Mouse (Mus musculus): ENCODE data around the gene Ribc2.
A peak's percentile ranks its signal among the peaks of the same experiment; 100 is the strongest.

Ribc2 gene

DNA sequence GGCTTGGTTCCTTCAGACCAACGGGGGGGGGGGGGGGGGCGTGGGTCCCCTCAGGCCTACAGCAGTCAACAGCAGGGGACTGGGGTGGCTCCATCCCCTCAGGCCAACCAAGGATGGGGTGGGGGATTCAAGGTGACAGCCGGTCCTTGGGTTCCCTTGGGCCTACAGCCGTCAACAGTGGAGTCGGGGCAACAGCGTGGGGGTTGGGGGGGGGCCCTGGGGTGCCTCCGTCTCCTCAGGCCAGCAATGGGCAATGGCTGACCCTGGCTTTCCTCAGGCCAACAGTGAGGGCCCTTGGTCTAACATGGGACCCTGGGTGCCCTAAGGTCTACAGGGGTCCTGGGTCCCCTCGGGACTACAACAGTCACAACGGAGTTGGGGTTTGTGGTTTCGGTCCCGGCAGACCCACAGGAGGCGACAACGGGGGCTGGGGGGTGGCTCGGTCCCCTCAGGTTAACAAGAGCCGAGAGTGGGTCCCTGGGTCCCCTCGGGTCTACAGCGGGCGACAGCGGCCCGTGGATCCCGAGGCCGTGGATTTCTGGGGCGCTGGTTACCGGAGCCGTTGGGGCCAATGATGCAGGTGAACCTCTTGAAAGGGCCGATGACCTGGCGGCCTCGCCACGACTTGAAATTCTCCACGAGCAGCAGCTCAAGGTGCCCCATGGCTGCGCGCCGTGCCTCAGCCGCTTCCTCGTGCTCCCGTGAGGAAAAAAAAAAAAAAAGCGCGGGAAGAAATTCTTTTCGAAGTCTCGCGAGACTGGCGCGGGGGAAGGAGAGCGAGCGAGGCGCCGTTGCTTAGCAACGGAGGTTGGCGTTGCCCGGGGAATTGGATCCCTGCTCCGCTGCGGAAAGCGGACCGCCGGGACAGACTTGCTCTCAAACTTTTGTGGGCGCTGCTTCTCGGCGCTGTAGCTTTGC is at the start of gene Ribc2, which contains the start of gene Smc1b:
TSS of gene Ribc2 (plus strand) at position 804 of the 918 bp plus-strand sequence.
TSS of gene Smc1b (minus strand) at position 690 of the 918 bp plus-strand sequence.
- peak; percentile 79 for DNase-seq

DNA sequence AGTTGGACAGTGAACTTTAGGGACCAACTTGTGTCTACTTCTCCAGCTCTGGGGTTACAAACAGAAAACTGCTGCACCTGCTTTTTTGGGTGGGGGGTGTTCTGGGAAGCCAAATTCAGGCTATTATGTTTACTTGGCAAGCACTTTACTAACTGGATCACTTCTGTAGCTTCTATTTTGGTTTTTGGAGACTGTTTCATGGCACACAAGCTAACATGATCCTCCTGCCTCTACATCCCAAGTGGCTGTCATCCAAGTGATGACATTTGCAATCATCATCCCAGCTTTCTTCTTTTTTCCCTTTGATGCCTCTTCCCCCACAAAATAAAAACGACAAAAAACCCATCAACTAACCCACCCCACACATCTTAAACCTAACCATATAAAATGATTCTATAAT is 46.2 kb upstream of the Ribc2 start:
- DNase-seq, result no peak

DNA sequence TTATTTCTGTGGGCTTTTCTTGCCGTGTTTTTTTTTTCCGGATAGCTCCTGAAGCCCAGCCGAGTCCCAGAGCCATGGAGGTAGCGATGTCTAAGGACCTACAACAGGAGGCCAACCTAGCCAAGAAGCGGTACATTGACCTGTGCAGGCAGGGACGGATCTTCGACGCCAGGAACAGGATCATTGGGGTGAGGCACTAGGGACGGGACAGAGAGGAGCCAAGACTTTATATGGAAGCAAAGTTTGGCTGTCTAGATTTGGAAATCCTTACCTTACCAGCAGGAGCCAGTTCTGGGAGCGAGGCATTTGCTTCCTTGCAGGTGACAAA is 279 bp downstream of the Ribc2 start:
- DNase-seq, result no peak

DNA sequence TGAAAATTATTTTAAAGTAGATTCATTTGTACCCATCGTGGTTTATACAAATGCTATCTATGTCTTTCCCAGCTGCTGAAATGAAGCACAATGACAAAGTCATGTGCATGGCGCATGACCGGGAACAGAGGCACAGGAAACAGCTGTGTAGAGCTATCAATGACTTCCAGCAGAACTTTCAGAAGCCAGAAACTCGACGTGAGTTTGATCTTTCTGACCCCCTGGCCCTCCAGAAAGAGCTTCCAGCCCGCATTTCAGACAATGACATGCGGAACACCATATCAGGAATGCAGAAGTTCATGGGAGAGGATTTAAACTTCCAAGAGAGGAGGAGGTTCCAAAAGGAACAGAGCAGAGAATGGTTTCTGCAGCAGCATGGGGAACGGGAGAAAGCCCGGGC is 3.3 kb downstream of the Ribc2 start:
- no peak for DNase-seq

DNA sequence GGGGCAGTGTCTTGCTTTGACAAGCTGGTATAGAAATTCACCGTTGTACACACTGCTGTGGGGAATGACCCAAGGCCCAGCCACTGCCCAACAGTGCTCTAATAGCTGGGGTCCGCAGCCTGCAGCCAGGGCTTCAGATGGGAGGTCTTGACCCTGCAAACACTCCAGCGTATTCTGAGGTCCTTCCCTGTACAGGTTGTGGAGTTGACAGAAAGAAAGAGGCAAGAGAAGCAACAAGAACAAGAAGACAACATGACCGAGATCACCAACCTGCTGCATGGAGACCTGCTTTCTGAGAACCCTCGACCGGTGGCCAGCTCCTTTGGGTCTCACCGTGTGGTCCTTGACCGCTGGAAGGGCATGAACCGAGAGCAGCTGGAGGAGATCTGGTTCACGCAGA is 9.4 kb downstream of the Ribc2 start:
- DNase-seq, result no peak

DNA sequence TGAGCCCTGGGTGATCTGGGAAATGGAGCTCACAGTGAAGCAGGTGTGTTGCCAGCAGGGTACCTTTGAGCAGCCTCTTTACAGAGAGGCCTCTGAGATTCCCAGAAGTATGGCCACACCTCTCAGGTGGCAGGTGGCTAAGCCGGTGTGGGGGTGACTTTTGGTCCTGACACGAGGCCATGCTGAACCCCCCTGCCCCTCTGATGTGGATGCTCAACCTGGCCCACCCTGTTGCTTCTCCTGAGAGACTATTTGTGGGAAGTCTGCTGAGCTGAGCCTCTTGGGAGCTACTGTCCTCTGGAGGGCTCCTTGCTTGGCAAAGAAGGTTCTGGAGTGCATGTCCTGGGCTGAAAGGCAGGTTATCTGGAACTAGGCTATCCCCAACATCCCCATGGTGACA is 10.6 kb downstream of the Ribc2 start:
- no peak for DNase-seq

DNA sequence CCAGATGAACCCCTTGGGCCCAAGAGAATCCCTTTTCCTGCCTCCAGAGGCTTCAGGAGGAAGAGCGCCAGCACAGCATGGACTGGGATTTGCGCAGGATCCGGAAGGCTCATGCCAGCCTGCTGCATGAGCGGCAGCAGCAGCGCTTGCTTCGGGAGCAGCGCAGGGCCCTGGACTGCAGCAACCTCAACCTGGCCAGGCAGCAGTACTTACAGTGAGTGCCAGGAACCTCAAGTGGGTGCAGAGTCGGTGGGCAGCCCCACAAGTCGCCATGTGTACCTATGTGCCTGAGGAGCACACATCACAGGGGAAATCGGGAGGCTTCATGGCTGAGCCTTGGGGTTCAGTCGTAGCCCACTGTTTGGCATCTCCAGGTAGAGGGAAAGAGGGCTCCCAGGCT is 11.3 kb downstream of the Ribc2 start:
- DNase-seq, result no peak

DNA sequence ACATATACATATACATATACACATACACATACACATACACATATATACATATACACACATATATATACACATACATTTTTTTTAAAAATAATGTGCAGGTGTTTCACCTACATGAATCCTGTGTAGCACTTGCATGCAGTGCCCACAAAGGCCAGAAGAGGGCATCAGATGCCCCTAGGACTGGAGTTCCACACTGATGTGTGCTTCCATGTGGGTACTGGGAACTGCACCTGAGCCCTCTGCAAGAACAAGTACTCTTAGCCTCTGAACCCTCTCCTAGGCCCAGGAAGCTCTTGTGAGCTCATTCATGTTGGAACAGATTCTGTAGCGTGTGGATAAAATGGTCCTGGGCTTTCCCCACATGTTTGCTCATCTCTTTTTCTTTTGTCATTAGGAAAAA is 11.9 kb downstream of the Ribc2 start:
- no peak for DNase-seq

DNA sequence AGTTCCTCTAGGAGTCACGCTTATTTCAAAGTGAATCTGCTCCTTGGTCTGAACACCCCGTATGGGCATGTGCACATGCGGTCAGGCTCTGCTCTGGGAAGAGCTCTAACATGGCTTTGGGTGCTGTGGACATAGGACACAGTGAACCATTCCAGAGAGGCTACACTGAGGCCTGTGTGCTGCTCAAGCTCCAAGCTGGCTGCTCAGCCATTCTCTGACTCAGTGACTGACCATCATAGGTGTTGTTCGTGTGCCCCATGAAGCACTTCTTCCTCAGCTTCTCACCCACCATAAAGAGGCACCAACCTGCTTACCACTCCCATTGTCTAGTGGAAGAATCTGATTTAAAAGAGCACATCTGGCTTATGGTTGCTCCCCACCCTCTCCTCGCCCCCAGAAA is 12.4 kb downstream of the Ribc2 start:
- DNase-seq, result no peak

DNA sequence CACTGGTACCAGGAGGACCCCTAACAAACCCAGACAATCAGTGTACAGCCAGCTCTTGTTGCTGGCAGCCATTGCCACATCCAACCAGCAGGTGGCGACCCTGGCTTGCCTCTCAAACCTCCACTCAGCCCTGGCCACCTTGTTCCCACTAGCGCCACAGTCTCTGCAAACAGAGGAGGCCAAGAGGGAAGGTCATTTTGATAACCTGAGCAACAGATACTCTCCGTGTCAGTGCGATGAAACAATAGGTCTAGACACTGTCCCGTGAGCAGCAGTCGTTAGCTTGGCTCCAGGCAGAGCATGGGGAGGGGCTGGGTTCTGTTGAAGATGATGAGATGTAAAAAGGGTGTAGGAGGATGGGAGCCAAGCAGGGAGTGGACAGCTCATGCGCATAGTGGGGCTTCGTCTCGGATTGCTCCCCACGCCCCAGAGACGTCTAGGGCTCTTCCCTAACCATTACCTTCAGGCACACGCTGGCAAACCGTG is 19.6 kb downstream of the Ribc2 start:
- DNase-seq, result peak; percentile 68

DNA sequence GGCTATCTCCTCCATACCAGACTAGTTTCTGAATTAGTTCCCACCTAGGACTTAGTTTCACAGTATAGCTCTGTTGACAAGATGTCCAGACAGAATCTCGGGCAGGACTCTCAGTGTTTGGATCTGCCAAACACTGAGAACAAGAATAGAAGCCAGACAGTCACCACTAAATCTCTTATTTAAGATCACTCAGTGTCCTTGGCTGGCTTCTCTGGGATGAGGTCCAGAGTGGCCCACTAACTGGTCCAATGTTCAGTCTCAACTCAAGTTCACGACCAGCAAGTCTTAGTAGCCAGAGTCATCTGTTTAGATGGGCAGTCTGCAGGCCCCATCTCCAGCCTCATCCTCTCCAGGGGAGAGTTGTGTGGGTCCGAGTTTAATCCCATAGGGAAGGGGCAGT is 20.7 kb downstream of the Ribc2 start:
- no peak for DNase-seq

DNA sequence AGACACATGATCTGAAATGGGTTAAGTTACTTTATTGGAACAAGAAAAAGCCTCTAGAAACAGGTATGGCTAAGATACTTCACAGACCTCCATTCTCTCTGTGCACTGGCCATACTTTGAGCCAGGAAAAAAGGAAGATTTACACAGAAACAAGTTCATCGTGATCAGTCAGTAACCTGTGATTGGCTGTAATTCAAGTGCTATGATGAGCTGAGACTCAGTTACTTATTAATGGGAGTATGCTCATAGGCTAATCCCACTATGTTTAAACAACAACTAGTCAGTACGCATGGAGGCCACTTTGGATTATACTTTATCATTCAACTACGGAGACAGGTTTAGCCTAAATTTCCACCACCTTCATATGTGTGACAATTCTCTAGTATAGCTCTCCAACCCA is 22.2 kb downstream of the Ribc2 start:
- DNase-seq, result no peak

DNA sequence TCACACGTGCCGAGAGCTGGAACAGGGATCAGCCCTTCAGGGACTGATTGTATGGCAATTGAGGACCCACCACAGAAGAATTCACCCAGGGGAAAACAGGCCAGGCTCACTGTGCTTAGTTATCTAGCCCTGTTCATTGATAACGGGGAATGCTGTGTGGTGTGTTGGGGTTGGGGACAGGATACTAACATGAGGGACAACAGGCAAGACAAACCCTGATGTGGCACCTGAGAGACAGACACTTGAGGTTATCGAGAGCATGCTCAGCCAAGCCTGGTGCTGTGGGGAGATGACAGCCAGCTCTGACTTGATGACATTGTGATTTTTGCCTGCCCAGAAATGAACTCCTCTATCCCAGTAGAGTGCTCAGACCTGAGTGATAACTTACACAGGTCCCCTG is 24.3 kb downstream of the Ribc2 start:
- DNase-seq, result no peak

DNA sequence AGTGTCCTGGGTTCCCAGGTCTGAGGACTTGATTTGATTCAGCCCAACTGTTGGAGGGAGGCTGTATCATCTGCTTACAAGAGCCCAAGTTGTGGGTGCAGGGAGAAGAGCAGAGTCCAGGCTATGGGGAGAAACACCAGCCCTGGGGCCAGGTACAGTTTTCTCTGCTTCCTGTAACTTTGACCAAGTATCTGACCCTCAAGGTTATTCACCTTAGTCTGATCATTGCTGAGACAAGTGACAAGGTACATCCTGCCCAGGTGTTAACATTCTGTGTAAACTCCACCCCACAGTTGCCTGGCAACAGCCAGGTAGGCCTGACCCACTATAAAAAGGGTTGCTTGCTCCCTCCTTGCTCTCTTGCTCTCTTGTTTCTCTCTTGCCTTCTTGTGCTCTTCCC is 29.5 kb downstream of the Ribc2 start:
- no peak for DNase-seq

DNA sequence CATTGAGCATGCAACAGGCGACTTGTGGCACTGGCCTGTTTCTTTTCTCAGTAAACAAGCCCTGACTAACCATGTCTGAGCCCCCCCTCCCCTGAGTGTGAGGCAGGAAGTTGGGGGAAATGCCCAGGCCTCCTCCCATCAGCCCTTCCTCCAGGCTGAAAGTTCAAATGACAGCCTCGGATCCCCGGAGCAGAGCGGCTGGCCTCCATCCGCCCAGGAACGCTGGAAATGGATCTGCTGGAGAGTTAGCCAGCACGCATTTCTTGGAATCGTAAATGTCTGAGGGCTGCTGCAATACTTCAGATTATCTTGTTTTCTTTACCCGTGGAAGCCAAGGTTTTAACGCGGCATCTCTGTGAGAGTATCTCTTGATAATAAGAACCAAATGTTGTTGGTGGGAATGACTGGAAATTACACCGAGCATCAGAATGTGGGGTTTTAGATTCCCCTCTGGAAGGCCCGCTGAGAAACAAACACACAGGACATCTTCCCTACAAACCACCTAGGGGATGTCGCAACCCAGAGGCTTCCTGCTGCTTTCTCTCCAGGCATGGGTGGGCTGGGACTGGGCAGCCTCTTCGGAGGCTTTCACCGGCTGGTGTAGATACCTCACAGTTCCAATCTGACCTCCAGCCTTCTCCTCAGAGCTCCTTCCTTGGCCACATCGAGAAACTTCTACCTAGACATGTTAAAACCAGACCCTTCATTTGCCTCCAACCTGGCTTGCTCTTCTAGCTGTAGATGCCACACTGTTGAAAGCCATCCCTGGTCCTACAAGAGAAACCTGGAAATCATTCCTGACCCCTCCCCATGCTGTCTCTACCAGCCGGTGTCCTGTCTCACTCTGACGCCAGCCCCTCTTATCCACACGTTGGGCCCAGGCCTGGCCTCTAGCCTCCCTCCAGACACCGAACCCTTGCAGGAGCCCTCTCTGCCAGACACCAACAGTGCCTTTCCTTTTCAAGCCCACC is 31.1 kb downstream of the Ribc2 start:
- no peak for DNase-seq

DNA sequence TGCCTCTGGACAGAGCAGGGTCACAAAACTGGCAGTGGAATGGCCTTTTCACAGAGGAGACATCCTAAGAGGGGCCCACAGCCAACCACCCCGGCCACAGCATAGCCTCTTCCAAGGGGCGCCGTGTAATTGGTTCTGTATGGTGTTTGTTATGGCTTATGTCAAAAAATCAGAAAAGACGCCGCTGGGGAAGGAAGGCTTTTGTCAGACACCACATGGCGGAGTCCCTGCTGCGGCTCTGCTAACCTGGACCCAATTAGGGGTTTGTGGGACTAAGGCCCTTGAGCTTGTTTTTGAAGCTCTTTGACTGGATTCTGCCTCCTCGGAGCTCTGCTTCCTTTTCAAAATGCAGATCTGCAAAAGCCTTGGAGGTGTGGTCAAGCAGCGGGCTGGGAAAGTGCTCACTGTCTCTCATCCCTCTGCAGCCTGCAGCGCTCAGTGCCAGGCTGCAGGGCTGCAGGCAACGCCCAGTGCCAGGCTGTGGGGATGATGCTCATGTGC is 34.6 kb downstream of the Ribc2 start:
- peak; percentile 6 for DNase-seq

DNA sequence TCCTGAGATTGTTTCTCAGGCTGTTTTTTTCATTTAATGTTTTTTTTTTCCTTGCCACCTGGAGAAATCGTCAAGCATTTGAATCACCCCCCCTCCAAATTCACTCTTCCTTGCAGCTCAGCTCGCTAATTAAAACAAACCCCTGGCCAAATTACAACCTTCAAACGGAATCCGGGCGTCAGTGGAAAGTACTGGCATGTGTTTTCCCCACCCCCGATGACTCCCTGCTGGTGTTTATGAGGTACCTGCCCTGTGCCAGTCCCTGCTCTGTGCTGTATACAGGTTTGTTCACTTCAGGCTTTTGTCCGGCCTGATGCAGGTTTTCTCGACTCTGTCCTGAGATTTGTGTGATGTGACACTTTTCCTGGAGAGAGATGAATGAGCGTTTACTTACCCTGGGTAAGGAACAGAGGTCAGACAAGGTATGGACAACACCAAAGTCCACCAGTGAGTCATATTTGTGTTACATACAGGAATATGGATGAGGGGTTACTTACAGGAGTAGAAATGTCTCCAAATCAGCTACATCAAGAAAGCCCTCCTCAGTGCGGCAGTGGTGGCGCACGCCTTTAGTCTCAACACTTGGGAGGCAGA is 35.3 kb downstream of the Ribc2 start:
- no peak for DNase-seq

DNA sequence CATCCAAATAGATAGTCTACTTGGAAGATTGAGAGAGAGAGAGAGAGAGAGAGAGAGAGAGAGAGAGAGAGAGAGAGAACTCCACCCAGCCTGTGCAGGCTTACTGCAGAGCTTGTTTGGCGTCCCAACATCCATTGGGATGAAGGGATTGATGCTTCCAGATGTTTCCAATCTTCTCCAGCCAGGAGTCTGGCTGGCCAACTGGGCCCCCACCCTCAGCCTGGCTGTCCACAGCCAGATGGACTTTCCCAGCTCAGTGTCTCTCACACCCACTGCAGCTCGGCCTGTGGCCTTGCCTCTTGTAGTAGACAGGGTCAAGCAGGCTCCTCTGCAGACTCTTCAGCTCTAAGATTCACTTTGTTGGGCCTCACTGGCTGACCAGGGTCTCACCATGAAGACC is 40.2 kb downstream of the Ribc2 start:
- no peak for DNase-seq

DNA sequence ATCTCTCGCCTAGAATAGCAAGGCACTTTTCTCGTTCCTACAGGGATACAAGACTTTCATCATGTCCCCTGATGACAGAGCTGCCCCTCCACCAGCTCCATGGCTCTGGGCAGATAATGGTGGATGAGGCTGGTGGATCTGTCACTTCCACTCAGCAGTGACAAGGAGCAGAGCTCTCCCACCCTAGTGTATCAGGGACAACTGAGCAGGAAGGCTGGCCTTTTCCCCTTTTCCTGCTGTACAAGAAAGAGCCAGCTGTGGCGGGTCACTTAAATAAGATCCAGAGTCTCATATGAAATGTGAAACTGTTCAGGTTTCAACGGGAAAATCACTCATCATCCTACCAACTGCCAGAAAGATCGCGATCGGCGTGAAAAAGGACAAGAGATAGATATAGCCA is 41.5 kb downstream of the Ribc2 start:
- no peak for DNase-seq

DNA sequence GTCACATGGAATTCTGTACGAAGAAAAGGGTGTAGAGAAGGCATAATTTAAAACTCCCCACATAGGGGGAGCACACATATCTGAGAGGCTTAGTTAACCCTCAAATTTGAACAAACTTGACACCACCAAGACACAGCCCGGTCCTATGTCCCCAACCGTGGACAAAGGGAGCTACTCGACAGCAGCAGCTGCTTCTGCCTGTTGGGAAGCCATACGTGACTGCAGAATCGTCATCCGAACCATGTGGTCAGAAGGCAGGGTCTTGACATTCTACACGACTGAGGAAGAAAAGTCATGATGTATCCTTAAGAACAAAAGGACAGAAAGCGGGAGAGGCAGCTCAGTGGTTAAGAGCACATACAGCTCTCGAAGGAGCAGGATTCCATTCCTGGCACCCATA is 42.2 kb downstream of the Ribc2 start:
- no peak for DNase-seq

DNA sequence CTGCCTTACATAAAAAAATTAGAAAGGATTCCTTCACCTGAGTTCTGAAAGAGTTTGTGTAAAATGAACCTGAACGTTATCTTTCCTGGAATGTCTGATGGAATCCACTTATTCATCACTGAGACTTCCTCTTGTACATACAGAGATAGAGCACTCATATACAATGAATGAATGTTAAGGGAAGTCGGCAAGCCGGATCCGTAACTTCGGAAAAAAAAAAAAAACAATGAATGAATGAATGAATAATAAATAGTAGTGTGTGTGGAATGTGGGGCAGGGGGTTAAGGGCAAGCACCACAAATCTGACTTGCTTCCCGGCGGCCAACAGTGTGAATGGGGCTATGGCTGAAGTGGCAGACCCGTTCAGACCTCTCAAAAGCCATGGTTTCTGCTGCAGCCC is 45.7 kb downstream of the Ribc2 start:
- DNase-seq, result no peak

DNA sequence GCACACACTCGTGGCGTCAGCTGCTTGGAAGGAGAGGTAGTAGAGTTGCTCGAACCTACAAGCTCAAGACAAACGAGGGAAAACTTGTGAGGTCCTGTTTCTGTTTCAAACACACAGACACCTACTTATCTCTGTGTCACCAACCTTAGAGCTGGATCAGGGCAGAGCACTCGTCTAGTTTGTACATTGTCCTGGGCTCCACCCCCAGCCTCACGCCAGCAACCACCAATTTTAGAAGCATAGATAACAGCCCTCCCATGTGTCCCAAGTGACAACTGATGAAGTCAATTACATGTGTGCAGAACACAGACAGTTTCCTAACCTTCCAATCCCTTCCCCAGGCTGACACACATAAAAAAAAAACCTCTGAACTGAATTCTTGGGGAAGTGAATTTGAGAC is 46.3 kb downstream of the Ribc2 start:
- no peak for DNase-seq

DNA sequence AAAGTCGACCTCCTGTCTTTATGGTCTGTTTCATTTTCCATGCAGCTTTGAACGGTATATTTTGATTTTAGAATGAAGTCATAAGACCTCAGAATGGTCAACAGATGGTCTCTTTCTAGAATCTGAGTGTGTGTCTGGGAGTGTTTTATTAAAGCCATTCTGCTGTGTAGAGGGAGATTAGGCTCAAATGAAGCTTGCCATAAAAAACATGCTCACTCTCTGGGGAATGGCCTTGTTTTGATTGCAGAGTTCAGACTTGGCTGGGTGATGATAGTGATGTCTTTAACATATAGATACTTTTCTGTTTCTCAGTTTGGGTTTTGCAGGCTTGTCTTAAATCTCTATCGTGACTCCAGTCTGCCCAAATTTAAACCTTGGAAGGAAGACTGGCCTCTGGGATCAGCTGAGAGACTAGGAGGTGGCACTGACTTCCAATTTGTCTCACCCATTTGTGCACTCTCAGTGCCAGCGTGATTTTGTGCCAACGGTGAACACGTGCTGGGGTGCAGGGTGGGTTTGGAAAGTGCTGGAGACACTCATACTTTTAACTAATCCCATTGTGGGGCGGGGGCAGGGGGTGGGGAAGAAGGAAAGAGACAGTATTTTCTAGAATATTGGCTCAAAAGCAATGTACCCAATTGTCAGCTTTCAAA is 47.8 kb downstream of the Ribc2 start:
- no peak for DNase-seq

All from right cerebral cortex, postnatal 25 days (tissue).